Mouse (Mus musculus): Measurements from ENCODE around the gene Nr5a2. TPM values are rescaled to one million over a fixed set of nuclear protein-coding genes. Genes with fewer than 3 reads are reported as not detected.

Nr5a2 gene
- total RNA-seq, 2 experiments from 2014 or later, result not detected

DNA sequence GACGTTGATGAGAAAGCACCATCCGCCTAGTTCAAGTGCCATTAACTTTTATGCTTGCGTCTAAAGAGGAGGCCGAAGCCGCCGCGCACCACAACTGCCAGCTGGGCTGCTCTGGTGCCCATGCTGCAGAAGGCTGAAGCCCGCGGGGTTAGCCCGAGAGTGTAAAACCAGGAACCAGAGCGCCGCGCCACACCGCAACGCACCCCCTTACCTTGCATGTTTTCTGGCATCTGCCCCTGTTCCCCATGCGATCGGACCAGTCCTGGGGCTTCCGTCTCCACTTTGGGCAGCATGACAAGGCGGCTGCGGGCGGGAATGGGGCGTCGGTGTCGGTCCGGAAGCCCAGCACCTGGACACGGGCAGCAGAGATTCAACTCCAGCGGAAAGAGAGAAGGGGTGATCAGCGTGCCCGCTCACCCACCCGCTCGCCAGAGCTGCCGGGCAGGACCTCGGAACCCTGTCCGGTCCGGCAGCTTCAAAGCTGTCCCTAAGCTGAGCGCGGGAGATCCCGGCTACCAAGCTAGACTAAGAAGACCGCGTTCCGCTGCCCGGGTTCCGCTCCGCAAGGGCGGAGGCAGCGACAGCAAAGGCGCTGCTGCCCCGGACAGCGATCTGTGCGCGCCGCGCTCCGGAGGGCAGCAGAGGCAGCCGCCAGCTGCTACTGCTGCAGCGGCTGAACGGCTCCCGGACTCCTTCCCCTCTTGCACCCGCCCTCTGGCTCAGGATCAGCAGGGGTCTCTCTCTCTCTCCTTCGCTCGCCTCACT, 11.6 kb downstream of the Nr5a2 start:
- DNase-seq (ENCODE audit: low spot score in 2 of 2), result no peak

DNA sequence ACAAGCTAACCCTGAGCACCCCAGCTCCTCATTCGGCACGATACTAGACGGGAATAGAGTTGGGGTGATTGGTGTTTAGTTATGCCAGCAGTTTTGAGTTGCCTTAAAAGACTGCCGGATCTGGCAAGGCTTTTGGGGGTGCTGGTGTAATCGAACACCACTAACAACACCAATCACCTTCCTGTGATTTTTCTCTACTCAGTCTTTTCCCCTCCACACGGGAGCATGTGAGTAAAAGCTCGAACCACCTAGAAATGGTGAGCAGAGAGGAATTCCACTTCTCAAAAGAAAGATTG, 12.2 kb downstream of the Nr5a2 start:
- no peak for DNase-seq (ENCODE audit: low spot score in 2 of 2)

DNA sequence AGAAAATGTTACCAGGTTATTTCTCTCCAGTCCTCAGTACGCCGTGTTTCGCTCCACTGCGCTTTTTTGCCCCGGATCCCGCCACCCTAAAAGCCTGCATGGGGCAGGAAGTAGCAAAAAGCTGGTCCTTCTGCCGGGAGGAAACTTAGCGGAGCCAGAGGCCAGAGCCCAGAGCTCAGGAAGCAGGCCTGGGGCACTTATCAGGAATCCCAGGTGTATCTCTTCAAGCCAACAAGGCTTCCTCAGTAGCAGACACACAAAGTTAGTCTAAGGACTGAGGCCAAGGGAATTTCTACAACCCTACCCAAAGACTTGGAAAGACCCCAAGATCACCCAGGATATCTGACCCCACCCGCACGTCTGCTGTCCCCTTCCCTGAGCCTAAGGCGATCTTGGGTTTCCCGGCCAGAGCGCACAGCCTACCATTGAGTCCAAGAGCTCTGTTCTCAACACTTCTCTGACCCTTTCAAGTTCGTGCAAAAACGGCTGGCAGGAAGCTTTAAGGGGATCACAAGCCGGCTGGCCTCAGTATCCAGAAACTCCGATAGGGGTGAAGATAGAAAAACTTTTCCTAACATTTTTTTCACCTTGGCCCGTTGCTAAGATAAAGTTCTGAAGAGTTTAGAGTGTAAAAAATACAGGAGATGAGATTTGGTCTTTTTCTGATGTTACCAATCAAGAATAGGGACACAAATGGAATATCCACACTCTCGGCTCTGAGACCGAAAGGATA, 12.7 kb downstream of the Nr5a2 start:
- no peak for DNase-seq (ENCODE audit: low spot score in 2 of 2)

DNA sequence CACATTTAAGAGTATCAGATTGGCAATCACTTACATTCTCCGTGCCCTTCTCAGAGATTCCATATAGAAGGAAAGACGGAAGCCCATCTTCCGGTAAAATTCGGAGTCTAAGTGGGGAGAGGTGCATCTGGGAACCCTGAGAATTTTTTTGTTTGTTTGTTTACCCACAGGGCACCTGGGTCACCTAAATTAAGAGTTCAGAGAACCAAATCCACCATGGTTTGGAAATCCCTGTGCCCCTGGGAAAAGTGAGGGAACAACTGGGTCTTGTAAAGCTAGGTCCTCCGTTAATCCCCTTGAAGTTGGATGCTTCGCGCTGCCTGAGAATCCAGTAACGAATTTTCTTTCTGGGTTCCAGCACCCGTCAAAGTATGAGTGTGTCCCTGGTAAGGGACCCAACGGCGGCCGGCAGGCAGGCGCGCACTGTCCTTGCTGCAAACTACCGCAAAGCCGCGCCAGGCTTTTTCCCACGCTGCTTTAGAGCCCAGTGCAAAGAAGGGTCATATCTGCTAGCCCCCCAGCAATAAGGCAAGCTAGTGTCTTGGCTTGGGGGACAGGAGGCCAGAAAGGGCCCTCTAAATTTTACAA, 13.3 kb downstream of the Nr5a2 start:
- no peak for DNase-seq (ENCODE audit: low spot score in 2 of 2)

DNA sequence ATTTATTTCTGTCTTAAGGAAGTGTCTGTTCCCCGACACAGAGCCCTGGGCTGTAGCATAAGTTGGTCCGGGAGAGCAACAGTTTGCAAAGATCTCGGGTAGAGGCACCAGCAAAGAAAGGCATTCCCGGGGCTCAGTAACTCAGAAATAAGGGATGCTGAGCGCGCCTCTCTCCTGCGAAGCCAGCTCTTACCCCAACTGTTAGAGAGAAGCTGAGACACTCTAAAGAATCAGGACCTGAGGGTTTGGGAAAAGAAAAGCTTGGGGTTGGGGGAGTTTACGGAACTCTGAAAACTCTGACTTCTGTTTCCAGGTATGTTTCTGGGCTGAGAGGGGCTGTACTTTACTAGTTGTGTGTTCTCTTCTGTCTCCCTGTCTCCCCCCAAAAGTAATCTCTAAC, 13.8 kb downstream of the Nr5a2 start:
- DNase-seq (ENCODE audit: low spot score in 2 of 2), result no peak

DNA sequence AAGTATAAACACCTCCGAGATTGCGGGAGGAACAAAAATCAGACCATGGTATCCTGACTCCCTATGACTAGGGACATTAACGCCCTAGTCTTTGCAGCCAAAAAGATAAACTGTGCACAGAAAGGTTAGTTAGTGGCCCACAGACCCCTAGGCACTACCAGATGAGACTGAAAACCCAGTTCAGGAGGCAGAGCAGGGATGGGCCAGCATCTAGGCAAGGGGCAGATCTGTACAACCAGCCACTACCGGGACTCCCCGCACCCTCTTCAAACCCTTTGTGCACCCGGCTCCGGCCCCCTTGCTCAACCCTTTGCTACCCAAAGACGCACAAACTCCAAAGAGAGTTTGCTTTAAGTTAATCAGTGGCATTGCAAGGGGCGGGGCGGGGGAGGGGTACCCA, 14.4 kb downstream of the Nr5a2 start:
- DNase-seq (ENCODE audit: low spot score in 2 of 2), result no peak

DNA sequence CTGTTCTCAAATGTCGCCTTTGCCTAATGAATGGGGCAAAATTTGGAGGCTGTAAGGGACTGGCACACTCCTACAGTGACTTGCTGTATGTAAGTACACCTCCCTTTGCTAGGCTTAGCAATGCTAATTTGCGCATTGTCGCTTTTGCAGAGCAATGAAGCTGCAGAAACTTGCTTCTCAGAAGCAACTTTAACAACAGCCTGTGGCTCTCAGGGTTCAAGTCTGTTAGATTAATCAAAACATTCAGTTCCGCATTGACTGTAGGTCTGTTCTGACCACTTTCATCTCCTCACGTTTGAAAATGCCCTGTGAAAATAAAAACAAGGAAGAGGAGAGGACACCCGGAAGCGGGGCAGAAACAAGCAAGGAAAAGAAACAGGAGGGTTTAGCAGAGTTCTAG, 14.8 kb downstream of the Nr5a2 start:
- no peak for DNase-seq (ENCODE audit: low spot score in 2 of 2)

DNA sequence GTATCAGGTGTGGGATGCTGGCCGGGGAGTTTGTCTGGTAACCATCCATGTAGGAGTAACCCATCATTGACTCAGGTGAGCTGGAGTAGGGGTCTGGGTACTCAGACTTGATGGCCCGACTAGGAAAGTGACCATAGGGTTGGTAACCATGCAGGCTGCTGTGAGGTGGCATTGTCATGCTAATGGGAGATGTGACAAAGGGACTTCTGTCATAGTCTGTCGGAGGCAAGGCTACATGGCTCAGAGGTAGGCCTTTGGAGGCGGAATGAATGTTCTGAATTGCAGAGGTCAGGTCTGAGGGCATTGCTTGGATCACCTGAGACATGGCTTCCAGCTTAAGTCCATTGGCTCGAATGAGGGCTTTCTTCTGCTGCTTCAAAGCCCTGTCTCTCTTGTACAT, 19.6 kb downstream of the Nr5a2 start:
- DNase-seq (ENCODE audit: low spot score in 2 of 2), result no peak

DNA sequence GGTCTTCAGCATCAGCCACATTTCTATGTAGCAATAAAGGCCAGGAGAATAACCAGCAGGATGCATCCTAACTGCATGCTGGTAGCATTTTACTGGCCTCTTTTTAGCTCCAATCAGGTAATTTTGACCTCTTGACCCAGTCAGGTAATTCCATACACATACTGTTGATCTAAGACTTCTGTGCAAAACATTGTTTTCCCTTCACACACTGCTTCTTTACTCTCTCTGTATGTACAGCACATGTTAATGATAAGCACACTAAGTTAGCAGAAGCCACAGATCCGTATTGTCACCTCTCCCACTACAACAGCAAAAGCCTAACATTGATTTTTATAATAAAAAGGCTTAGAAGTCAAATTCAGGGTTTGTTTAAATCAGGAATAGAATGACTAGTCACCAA, 21.0 kb downstream of the Nr5a2 start:
- DNase-seq (ENCODE audit: low spot score in 2 of 2), result no peak

DNA sequence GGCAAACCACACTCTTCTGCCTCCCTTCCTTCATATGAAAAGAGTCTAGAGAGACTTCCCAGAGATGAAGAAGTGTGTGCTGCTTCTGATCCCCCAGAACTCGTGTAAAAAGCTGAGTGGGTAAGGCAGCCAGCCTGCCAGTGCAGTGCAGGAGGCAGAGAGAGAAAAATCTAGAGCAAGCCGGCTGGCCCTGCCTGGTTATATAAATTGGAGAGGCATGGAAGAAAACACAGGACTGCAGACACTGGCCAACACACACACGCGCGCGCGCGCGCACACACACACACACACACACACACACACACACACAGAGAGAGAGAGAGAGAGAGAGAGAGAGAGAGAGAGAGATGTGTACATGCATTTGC, 24.3 kb downstream of the Nr5a2 start:
- DNase-seq (ENCODE audit: low spot score in 2 of 2), result no peak

DNA sequence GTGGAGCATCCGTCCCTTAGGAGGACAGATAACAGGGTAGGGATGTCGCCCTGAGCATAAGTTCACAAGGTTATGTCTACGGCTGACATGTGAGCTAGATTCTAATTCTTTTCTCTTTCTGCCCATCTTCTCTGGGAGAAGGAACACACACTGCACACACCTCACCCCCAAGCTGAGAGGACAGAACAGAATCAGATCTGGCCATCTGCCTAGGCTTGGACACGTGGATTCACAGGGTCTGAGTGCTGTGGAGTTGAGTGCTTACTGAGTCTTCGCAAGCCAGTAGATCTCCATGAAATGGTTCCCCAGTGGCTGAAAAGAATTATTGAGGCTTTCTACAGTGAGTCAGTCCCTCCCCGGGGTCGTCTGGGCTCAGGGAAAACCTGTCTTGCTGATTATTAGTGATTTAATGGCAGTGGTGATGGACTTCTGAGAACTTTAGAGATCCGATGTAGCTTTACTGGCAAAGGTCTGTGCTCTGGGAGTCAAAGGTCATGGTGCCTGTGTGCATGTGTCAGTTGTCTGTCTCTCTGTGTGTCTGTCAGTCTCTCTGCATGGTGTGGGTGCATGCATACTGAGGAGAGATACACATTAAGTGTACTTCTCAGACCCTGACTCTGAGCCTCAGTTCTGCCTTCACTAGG, 24.8 kb downstream of the Nr5a2 start:
- DNase-seq (ENCODE audit: low spot score in 2 of 2), result no peak

DNA sequence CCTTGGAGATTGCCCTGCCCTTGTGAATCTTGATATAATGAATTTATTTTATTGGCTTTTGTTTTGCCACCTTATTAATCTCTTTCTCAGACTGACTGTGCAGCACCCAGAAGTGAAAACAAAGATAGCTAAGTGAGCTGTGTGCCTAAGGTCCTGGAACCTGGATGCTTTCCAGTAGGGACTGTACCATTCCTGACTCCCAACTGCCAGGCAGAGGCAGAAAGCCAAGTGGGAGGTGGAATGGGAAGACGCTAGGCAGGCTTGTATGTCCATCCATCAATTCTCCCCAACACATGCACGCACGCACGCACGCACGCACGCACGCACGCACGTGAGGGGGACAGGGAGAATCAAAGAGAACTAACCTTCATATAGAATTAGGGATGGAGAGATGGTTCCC, 26.2 kb downstream of the Nr5a2 start:
- no peak for DNase-seq (ENCODE audit: low spot score in 2 of 2)

DNA sequence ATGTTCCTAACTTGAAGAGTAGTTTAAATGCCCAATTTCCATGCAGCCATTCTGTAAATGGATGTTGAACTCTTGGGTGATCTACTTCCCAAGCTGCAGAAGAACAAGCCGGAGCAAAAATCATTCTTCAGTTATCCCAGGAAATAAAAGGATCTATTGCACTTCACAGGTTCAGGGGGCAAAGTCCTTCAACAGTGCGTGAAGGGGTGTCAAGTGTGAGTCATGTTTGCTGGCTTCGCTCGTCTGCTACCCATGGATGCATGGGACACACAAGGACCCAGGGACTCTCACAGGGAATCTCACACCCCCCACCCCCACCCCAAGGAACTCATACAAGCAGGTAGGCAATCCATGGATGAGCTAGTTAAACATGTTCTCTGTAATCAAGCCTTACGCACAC, 29.2 kb downstream of the Nr5a2 start:
- no peak for DNase-seq (ENCODE audit: low spot score in 2 of 2)

DNA sequence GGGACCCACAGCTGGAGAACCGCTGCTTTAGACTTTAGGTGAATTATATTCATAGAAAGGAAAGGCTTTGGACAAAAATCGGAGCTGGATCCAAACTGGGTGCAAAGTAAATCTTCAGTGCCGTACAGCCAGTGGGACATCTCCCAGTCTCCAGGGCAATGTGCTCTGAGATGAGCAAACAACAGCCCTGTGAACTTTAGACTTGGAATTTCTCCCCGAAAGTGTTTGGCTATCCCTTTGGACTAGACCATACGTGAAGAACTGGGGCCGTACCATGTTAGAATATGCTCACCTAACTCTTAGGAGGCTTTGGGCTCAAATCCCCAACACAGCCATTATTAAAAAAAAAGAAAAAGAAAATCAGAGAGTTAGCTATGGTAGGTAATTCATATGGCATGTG, 30.5 kb downstream of the Nr5a2 start:
- no peak for DNase-seq (ENCODE audit: low spot score in 2 of 2)

DNA sequence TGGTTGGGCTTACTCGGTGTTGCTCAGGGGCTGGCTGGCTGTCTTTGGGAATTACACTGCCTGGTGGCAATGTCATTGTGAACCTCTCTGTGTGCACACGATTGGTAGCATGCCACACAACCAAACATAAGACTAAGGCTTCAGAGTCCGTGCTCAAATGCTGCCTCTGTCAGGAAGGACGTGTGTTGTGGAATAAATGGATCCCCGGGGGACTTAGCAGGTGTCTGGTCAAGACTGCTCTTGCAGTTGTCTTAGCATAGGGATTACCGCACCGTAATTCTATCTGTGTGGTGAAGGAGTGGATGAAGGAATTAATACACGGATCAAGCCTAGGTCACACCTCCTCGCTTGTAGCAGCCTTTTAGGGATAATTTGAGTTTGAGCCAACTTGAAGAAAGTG, 32.8 kb downstream of the Nr5a2 start:
- no peak for DNase-seq (ENCODE audit: low spot score in 2 of 2)

DNA sequence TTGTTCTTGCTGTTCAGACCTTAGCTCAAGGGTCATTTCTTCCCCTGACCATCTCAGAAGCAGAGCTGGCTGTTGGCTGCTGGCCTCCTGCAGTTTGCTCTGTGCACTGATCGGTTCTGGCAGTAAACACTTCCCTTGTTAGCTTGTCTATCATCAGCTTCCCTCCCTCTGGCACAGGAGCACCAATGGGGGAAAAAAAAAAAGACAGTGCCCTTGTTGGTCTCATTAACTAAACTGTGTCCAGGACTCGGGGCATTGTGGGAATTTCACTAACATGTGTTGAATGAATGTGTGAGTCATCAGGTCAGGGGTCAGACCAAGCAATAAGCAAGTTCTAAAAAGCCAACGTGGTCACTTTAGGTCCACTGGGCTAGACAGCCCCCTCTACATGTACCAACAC, 34.2 kb downstream of the Nr5a2 start:
- DNase-seq (ENCODE audit: low spot score in 2 of 2), result no peak

DNA sequence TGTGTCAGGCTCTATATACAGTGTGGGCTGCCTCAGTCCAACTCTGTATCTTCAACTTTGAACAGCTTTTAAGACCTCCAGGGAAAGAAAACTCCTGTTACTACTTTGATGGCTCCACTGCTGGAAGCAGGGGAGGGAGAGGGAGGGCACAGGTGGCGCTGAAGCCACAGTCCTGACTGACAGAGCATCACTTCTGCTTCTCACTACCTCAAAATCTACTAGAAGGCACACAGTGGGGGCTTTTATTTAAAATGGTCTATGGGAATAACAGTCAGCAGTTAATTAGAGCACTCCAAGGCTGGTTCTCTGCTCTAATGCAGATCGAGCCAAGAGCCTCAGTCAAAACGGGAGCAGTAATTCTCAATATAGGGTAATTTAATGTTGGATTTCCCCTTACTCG, 40.2 kb downstream of the Nr5a2 start:
- DNase-seq (ENCODE audit: low spot score in 2 of 2), result no peak

DNA sequence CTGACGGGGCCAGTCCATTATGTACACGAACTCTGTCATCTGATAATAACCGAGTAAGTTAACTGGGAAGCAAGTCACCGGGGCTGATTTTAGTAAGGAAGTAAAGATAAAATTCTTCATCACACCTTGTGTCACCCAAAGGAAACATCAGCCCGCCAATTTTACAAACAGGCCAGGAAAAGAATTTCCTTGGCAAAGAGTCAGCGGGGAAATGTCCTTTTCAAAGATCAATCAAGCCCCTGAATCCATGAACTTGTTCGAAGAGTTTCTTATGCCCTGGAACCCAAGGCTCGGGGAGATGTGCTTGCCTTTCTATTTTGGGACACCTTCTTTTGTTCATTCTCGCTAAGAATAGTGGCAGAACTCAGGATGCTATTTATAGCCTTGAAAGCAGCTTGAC, 41.5 kb downstream of the Nr5a2 start:
- no peak for DNase-seq (ENCODE audit: low spot score in 2 of 2)

DNA sequence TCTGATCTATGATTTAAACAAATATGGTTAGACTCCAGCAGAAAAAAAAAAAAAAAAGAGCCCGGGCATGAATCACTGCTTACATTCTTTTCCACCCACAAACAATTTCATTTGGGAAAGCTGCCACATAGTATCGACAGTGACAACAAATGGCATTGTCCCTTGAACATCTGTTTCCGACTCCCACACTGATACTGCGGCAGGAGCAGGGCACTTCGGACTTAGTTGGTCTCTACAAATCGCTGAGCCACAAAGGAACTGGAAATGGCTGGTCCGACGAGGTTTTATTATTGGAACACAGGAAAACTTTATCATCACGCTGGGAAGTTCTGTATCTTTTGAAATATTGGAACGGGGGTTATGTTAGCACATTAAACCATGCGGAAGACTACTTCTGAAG, 44.8 kb downstream of the Nr5a2 start:
- peak; percentile 7 to 10 for DNase-seq (ENCODE audit: low spot score in 2 of 2)

DNA sequence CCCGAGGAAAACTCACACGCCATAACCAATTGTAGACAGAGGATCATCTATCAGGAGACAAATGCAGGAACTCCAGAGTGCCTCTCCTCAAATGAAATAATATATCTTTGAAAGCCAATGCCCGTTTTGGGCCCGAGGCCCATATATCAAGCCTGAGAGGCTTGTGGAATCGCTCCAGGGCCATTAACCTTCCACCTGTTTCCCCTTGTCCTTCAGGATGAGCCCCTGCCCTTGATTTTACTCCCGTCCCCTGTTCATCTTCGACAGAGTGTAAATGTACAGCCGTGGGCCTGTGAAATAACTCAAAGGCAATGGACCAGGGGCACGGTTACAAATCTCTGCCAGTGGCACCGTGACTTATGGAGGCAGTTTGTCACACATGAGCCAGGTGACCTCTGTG, 48.3 kb downstream of the Nr5a2 start:
- DNase-seq (ENCODE audit: low spot score in 2 of 2), result no peak

DNA sequence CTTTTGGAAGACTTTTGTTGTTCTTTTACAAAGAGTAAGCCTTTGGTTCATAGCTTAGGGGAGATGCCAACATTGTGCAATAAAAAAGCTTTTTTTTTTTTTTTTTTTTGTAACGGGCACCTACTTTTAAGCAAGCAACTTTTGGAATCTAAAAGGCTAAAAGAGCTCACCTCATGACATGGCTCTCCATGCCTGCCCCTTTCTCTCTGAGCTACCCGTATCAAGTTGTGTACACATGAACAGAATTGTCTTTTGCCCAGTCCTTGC, 48.7 kb downstream of the Nr5a2 start:
- DNase-seq (ENCODE audit: low spot score in 2 of 2), result no peak

DNA sequence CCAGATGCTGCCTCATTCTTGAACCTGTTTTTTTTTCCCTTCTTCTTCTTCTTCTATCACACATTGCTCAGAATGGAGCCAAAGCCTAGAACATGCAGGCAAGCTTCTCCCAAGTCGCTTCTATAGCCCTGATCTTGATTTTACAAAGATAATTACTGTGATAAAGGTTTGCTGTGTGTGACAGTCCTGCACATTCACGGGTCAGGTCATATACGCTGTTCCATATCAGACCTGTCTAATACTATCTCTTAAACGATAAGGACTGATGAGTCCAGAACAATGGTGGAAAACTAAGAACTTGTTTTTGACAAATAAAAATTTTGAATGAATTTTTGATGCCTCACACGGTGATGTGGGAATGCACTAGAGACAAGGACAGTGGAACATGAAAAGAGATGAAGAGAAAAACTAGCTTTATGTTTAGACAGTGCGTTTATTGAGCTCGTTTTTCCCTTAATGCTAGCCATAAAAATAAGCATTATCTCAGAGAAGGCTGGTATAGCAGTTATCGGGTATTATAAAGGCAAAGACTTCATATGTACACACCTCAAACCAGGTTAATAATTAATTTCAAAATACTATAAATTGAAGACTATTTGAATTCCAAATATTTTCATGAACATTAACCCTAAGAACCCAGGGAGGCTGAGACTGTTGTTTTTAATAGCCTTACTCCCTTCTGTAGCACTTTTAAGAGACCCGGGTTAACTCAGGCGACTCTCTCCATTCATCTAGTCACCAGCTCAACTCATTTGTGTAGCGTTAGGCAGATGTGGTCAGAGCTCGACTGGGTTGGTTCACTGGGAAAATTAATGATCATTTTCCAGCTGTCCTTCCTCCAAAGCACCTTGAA, 49.3 kb downstream of the Nr5a2 start:
- no peak for DNase-seq (ENCODE audit: low spot score in 2 of 2)
